Mouse (Mus musculus) forebrain, embryonic 15.5 days (tissue): Measurements from ENCODE around the gene Adamts1. TPM values are rescaled to one million over a fixed set of nuclear protein-coding genes. Genes with fewer than 3 reads are reported as not detected.

Experiments
- ATAC-seq: fragments of 200-750 bp; cut with Nextera tagmentation; replicated peaks from 2 replicates; pipeline ENCODE4 v1.8.0; 2017; ENCODE audit warnings: mild to moderate bottlenecking, moderate TSS enrichment, moderate library complexity
- H3K27ac ChIP-seq: fragments of 300-500 bp; sonication (generic); replicated peaks from 2 replicates; pipeline ENCODE4 v1.5.1; 2015; ENCODE audit warnings: mild to moderate bottlenecking, inconsistent platforms
- H3K27me3 ChIP-seq: fragments of 300-500 bp; sonication (generic); 2 replicates; pipeline ENCODE4 v1.6.1; 2015; ENCODE audit warnings: inconsistent platforms
- H3K36me3 ChIP-seq: fragments of 300-500 bp; sonication (generic); 2 replicates; pipeline ENCODE4 v1.6.1; 2015; ENCODE audit warnings: mild to moderate bottlenecking, inconsistent platforms
- H3K4me1 ChIP-seq: fragments of 300-500 bp; sonication (generic); 2 replicates; pipeline ENCODE4 v1.6.1; 2015; ENCODE audit warnings: inconsistent platforms
- H3K4me2 ChIP-seq: fragments of 300-500 bp; sonication (generic); replicated peaks from 2 replicates; pipeline ENCODE4 v1.6.1; 2015; ENCODE audit warnings: mild to moderate bottlenecking, inconsistent platforms
- H3K4me3 ChIP-seq: fragments of 300-500 bp; sonication (generic); 2 replicates; pipeline ENCODE4 v1.5.1; 2015; ENCODE audit warnings: mild to moderate bottlenecking, inconsistent platforms
- H3K9ac ChIP-seq: fragments of 300-500 bp; sonication (generic); replicated peaks from 2 replicates; pipeline ENCODE4 v1.6.1; 2015; ENCODE audit warnings: mild to moderate bottlenecking, inconsistent platforms
- H3K9me3 ChIP-seq: fragments of 300-500 bp; sonication (generic); 2 replicates; pipeline ENCODE4 v1.6.1; 2016; ENCODE audit warnings: inconsistent platforms
- WGBS: fragments of 180-500 bp; shearing (Covaris S2); methylation state at CpG from one replicate; pipeline ENCODE4 v1.1.7; 2015; ENCODE audit warnings: mixed read lengths; 5-methylcytosine and 5-hydroxymethylcytosine counted together
- polyA plus RNA-seq: library from polyadenylated mRNA; unstranded; fragments of >200 nt; fragmentation: Nextera tagmentation; extraction: Ambion mirVana; gene quantifications from 2 replicates; pipeline ENCODE4 v1.2.1, GENCODE M21; 2015

Adamts1 gene
- polyA plus RNA-seq, 1 experiment from 2014 or later, result 13.0 TPM

GRCm38 (mm10) chr16:85800691-85801090 is 2.2 kb downstream of the Adamts1 start:
- Histone ChIP-seq H3K27me3 (no peaks in the 10 kb centered on the region), H3K4me1 (peaks cover 46% of the 10 kb centered on the region), H3K36me3 (peaks cover 12% of the 10 kb centered on the region; the same call in 1 of the 2 replicates), H3K9ac (peak overlapping the region; percentile 62), H3K9me3 (no peaks in the 10 kb centered on the region), H3K4me3 (peak overlapping the region; percentile 56), H3K4me2 (peak overlapping the region; percentile 99), H3K27ac (peak overlapping the region; percentile 61)
- WGBS, result 2% methylated on average over 8 of the region's 8 CpGs
- ATAC-seq, result peak; percentile 85

- 79% methylated on average over 9 of the region's 9 CpGs for WGBS
- H3K9me3 ChIP-seq, result no peaks in the 10 kb centered on the region
- H3K27ac ChIP-seq, result no peak overlapping the region
- H3K27me3 ChIP-seq, result no peaks in the 10 kb centered on the region
- no peak overlapping the region for H3K4me3 ChIP-seq
- no peak overlapping the region for H3K4me2 ChIP-seq
- peaks cover 12% of the 10 kb centered on the region; the same call in 1 of the 2 replicates for H3K36me3 ChIP-seq
- H3K4me1 ChIP-seq, result peaks cover 39% of the 10 kb centered on the region
- ATAC-seq, result no peak
- no peak overlapping the region for H3K9ac ChIP-seq
Measured at GRCm38 (mm10) chr16:85799971-85800370, 2.9 kb downstream of the Adamts1 start.

DNA sequence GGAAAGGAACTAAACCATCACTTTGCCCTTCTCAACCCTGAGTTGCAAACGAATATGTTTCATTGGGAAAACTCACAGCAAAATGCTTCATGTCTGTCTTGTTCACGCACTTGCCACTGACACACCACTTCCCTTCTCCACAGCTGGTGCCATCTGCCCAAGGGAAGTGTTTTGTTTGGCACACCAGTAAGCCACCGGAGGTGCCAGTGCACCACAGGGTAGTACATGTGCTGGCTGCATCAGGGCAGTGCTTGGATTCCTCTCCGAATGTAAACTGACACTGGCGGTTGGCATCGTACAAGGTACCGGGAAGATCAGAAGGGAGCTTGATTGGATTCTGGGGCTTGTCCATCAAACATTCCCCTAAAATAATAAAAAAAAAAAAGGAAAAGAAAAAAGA is 4.6 kb downstream of the Adamts1 start:
- 87% methylated on average over 7 of the region's 7 CpGs for WGBS
- no peak for ATAC-seq
- no peaks in the 10 kb centered on the region for H3K27me3 ChIP-seq
- no peak overlapping the region for H3K27ac ChIP-seq
- no peak overlapping the region for H3K4me3 ChIP-seq
- H3K9ac ChIP-seq, result no peak overlapping the region
- H3K36me3 ChIP-seq, result peaks cover 12% of the 10 kb centered on the region; the same call in 1 of the 2 replicates
- no peak overlapping the region for H3K4me2 ChIP-seq
- peaks cover 26% of the 10 kb centered on the region for H3K4me1 ChIP-seq
- no peaks in the 10 kb centered on the region for H3K9me3 ChIP-seq

GRCm38 (mm10) chr16:85797161-85797560 is 5.8 kb downstream of the Adamts1 start:
- H3K27me3 ChIP-seq, result no peaks in the 10 kb centered on the region
- 96% methylated on average over 4 of the region's 4 CpGs for WGBS
- peaks cover 12% of the 10 kb centered on the region; the same call in 1 of the 2 replicates for H3K36me3 ChIP-seq
- peaks cover 14% of the 10 kb centered on the region for H3K4me1 ChIP-seq
- H3K4me3 ChIP-seq, result no peak overlapping the region
- no peak overlapping the region for H3K27ac ChIP-seq
- H3K4me2 ChIP-seq, result no peak overlapping the region
- H3K9me3 ChIP-seq, result no peaks in the 10 kb centered on the region
- ATAC-seq, result no peak
- H3K9ac ChIP-seq, result no peak overlapping the region

GRCm38 (mm10) chr16:85795731-85796130 is 7.2 kb downstream of the Adamts1 start:
- WGBS, result 95% methylated on average over 7 of the region's 7 CpGs
- Histone ChIP-seq H3K9me3 (no peaks in the 10 kb centered on the region), H3K4me3 (no peak overlapping the region), H3K27ac (no peak overlapping the region), H3K27me3 (no peaks in the 10 kb centered on the region), H3K9ac (no peak overlapping the region), H3K4me1 (peaks cover 2% of the 10 kb centered on the region), H3K4me2 (no peak overlapping the region), H3K36me3 (peaks cover 12% of the 10 kb centered on the region; the same call in 1 of the 2 replicates)
- no peak for ATAC-seq

DNA sequence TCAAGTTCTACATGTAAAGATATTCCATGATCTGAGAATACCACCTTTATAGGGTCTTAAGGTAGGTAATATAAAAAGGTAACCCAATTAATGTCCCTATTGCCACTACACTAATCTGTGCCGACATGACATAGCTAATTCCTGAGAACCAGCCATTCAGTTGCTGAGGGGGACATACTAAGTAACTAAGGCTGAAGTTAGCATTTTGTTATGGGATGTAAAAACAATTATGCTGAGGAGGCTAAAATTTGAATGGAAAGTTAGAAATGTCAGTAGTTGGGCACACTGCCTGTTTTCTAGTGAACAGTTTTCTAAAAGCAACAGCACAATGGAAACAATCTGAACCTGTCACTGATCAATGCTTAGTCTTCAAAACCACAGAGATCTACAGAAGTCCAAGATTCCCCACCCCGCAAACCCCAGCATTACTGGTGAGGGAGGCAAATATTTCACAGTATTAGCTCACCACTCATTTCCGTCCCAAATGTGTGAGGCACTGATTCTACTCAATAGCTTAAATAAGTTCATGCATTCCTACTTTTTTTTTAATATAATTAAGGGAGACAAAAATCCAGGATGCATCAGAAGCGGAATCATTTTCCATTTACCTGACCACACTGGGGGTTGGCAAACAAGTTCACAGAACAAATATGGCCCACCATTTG is 9.6 kb downstream of the Adamts1 start:
- H3K4me2 ChIP-seq, result no peak overlapping the region
- 71% methylated on average over 4 of the region's 4 CpGs for WGBS
- H3K27me3 ChIP-seq, result no peaks in the 10 kb centered on the region
- no peak for ATAC-seq
- no peaks in the 10 kb centered on the region for H3K9me3 ChIP-seq
- no peak overlapping the region for H3K27ac ChIP-seq
- no peak overlapping the region for H3K4me3 ChIP-seq
- no peak overlapping the region for H3K9ac ChIP-seq
- H3K4me1 ChIP-seq, result no peaks in the 10 kb centered on the region
- peaks cover 12% of the 10 kb centered on the region; the same call in 1 of the 2 replicates for H3K36me3 ChIP-seq

DNA sequence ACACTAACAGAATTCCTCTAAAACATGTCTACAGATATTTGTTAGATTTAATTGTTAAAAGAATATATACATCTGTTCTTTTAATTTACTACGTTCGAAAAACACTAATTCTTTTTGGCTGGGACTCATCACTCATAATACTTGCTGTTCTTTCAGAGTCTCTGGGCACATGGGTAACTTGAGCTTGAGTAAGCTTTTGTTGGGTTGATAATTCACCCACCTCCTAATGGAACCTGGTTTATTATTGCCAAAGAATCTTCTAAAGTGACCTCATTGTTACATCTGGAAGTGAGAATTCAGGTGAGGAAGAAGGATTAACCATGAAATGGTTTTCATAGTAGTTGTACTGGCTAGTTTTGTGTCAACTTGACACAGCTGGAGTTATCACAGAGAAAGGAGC is 21.8 kb downstream of the Adamts1 start:
- Histone ChIP-seq H3K4me1 (no peaks in the 10 kb centered on the region), H3K27me3 (no peaks in the 10 kb centered on the region), H3K27ac (no peak overlapping the region), H3K36me3 (no peaks in the 10 kb centered on the region), H3K9ac (no peak overlapping the region), H3K9me3 (no peaks in the 10 kb centered on the region), H3K4me2 (no peak overlapping the region), H3K4me3 (no peak overlapping the region)
- WGBS, result 93% methylated on average over 2 of the region's 2 CpGs
- ATAC-seq, result no peak

GRCm38 (mm10) chr16:85779775-85780174 is 23.1 kb downstream of the Adamts1 start:
- Histone ChIP-seq H3K4me3 (no peak overlapping the region), H3K27me3 (no peaks in the 10 kb centered on the region)
- 0 out of 2 replicates have a peak, but pooled peaks have one; percentile 76 for ATAC-seq

DNA sequence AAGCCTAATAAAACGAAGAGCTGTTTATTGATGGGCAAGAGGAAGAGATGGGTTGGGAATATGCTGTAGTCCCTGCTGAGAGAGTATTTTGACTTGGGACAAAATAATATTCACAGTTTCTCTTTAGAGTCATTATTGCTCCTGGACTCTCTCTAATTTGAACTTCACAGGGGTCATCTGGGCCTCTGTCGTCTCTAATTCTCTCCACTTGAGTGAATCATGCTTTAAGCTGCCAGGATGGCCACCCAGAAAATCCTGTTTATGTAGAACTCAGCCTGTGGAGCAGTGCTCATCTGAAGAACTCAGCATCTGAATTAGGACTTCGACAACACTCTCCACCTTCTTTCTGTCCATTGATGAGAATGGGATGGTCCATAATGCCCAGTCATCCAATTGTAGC is 30.6 kb downstream of the Adamts1 start:
- WGBS, result 78% methylated on average over 3 of the region's 3 CpGs
- no peaks in the 10 kb centered on the region for H3K27me3 ChIP-seq
- no peak for ATAC-seq

More at GRCm38 (mm10) chr16:85779775-85780174, 23.1 kb downstream of the Adamts1 start:
- Histone ChIP-seq H3K27ac (no peak overlapping the region), H3K9me3 (no peaks in the 10 kb centered on the region), H3K4me1 (no peaks in the 10 kb centered on the region), H3K36me3 (no peaks in the 10 kb centered on the region), H3K4me2 (no peak overlapping the region), H3K9ac (no peak overlapping the region)

DNA sequence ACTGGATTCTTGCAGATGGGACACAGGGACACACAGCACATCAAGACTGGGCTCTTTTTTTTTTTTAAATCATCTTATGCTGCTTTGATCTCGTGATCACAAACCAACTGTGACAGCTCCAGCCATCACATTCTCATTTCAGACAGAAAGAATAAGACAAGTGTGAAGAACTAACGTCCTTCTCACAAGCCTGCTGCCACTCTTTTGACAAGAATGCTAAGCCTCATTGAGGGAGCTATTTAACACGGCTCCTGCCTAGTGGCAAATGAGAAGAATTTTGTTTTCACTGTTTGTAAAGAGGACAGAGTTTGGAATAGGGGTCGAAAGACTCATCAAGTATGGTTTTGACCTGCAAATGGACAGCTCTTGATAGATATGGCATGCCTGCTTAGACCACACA is 35.6 kb downstream of the Adamts1 start:
- no peak overlapping the region for H3K27ac ChIP-seq
- peaks cover 2% of the 10 kb centered on the region; the same call in 1 of the 2 replicates for H3K4me1 ChIP-seq
- 42% methylated on average over 4 of the region's 4 CpGs for WGBS
- H3K4me3 ChIP-seq, result no peak overlapping the region
- H3K4me2 ChIP-seq, result no peak overlapping the region
- H3K27me3 ChIP-seq, result no peaks in the 10 kb centered on the region
- ATAC-seq, result no peak
- no peak overlapping the region for H3K9ac ChIP-seq
- no peaks in the 10 kb centered on the region for H3K36me3 ChIP-seq
- H3K9me3 ChIP-seq, result no peaks in the 10 kb centered on the region

More for the DNA sequence above, 30.6 kb downstream of the Adamts1 start:
- Histone ChIP-seq H3K27ac (no peak overlapping the region), H3K36me3 (no peaks in the 10 kb centered on the region), H3K4me1 (no peaks in the 10 kb centered on the region), H3K9ac (no peak overlapping the region), H3K4me2 (no peak overlapping the region), H3K9me3 (no peaks in the 10 kb centered on the region), H3K4me3 (no peak overlapping the region)

- H3K27me3 ChIP-seq, result no peaks in the 10 kb centered on the region
- 72% methylated on average over 8 of the region's 8 CpGs for WGBS
- no peak for ATAC-seq
- H3K9ac ChIP-seq, result no peak overlapping the region
- no peaks in the 10 kb centered on the region for H3K36me3 ChIP-seq
- H3K4me3 ChIP-seq, result no peak overlapping the region
- no peak overlapping the region for H3K27ac ChIP-seq
- no peaks in the 10 kb centered on the region for H3K9me3 ChIP-seq
- H3K4me2 ChIP-seq, result no peak overlapping the region
- peaks cover 2% of the 10 kb centered on the region; the same call in 1 of the 2 replicates for H3K4me1 ChIP-seq
Measured at GRCm38 (mm10) chr16:85765697-85766096, 37.2 kb downstream of the Adamts1 start.

- Histone ChIP-seq H3K4me1 (peaks cover 2% of the 10 kb centered on the region; the same call in 1 of the 2 replicates), H3K9me3 (no peaks in the 10 kb centered on the region), H3K4me2 (no peak overlapping the region), H3K27me3 (no peaks in the 10 kb centered on the region), H3K4me3 (no peak overlapping the region), H3K27ac (no peak overlapping the region), H3K36me3 (no peaks in the 10 kb centered on the region), H3K9ac (no peak overlapping the region)
- 45% methylated on average over 6 of the region's 6 CpGs for WGBS
- ATAC-seq, result peak; percentile 64; the same call in 1 of the 2 replicates
Measured at GRCm38 (mm10) chr16:85765167-85765566, 37.7 kb downstream of the Adamts1 start.
